Mouse (Mus musculus): ENCODE data around the gene Skil. TPM values are rescaled to one million over a fixed set of nuclear protein-coding genes. Genes with fewer than 3 reads are reported as not detected.

The Skil gene
- polyA plus RNA-seq, 1 experiment from 2014 or later = 21.3 TPM

- Histone ChIP-seq H3K27ac (no peak overlapping the region), H3K4me2 (replicated peaks) (no peak overlapping the region), H3K4me1 (replicated peaks) (no peaks in the 10 kb centered on the region), H3K36me3 (no peaks in the 10 kb centered on the region), H3K9me3 (no peaks in the 10 kb centered on the region), H3K9ac (no peak overlapping the region), H3K4me3 (replicated peaks) (no peak overlapping the region), H3K27me3 (replicated peaks) (no peaks in the 10 kb centered on the region)
- WGBS = 80% methylated on average over 3 of the region's 3 CpGs
- ATAC-seq = no peak
Observed at GRCm38 (mm10) chr3:31165803-31166202, 70.9 kb downstream of the Skil start.

- ATAC-seq = no peak
- H3K27me3 ChIP-seq (replicated peaks) = no peaks in the 10 kb centered on the region
- H3K27ac ChIP-seq = no peak overlapping the region
- H3K4me1 ChIP-seq (replicated peaks) = no peaks in the 10 kb centered on the region
- H3K4me2 ChIP-seq (replicated peaks) = no peak overlapping the region
- no peaks in the 10 kb centered on the region for H3K9me3 ChIP-seq
- H3K9ac ChIP-seq = no peak overlapping the region
- 63% methylated on average over 12 of the region's 12 CpGs for WGBS
- no peaks in the 10 kb centered on the region for H3K36me3 ChIP-seq
- H3K4me3 ChIP-seq (replicated peaks) = no peak overlapping the region
Observed at GRCm38 (mm10) chr3:31166365-31166871, 71.6 kb downstream of the Skil start.

Other genes starting within 250 kb of the Skil start
- gene Gpr160, start 239.1 kb upstream of the Skil start, polyA plus RNA-seq (2015; fragmentation: Nextera tagmentation; extraction: Ambion mirVana) = 9.3 and 10.2 TPM in 2 replicates
- 5.5 and 6.9 TPM in 2 replicates for gene Phc3, start 125.6 kb upstream of the Skil start, polyA plus RNA-seq (2015; fragmentation: Nextera tagmentation; extraction: Ambion mirVana)
- gene Prkci, start 99.3 kb upstream of the Skil start, polyA plus RNA-seq (2015; fragmentation: Nextera tagmentation; extraction: Ambion mirVana) = 33.7 and 38.5 TPM in 2 replicates
- gene Cldn11, start 54.9 kb downstream of the Skil start, polyA plus RNA-seq (2015; fragmentation: Nextera tagmentation; extraction: Ambion mirVana) = 4.9 and 7.3 TPM in 2 replicates
- 0.92 and 0.99 TPM in 2 replicates for gene Slc7a14, start 215.3 kb downstream of the Skil start, polyA plus RNA-seq (2015; fragmentation: Nextera tagmentation; extraction: Ambion mirVana)